Mouse (Mus musculus) CH12.LX (cell line): Measurements from ENCODE around the gene Ldb3. TPM values are rescaled to one million over a fixed set of nuclear protein-coding genes. Genes with fewer than 3 reads are reported as not detected.

Source experiments
- DNase-seq: peaks from one replicate; pipeline ENCODE4 v3.0.0-alpha.2; 2013; ENCODE audit errors: extremely low read depth
- H3K27ac ChIP-seq: 2 replicates; pipeline ENCODE4 v1.5.1; 2012; ENCODE audit warnings: low read depth, mild to moderate bottlenecking, control low read depth, moderate library complexity; ENCODE audit not compliant: insufficient read depth
- H3K27me3 ChIP-seq: replicated peaks from 2 replicates; pipeline ENCODE3; 2012; ENCODE audit warnings: inconsistent platforms
- H3K36me3 ChIP-seq, 2 experiments: replicated peaks in 1 of 2; 2 replicates each; pipeline versions ENCODE3 to v1.6.1; 2012; ENCODE audit warnings: inconsistent platforms in 1 of 2, low read length in 1 of 2, mild to moderate bottlenecking in 1 of 2, mixed read lengths in 1 of 2, moderate library complexity in 1 of 2; ENCODE audit not compliant: control insufficient read depth in 1 of 2, insufficient read depth in 1 of 2
- H3K4me1 ChIP-seq, 2 experiments: 2 replicates each; pipeline ENCODE4 v1.6.1; 2012; ENCODE audit warnings: inconsistent platforms in 1 of 2, moderate library complexity in 1 of 2; ENCODE audit not compliant: insufficient read depth in 2 of 2, control insufficient read depth in 1 of 2
- H3K4me2 ChIP-seq: 2 replicates; pipeline ENCODE4 v1.6.1; 2012; ENCODE audit warnings: low read depth, mild to moderate bottlenecking, control low read depth; ENCODE audit not compliant: poor library complexity, insufficient read depth, severe bottlenecking
- H3K4me3 ChIP-seq, 3 experiments: fragments of 150-350 bp in 1 of 3; sonication (generic) in 1 of 3; replicated peaks in 1 of 3; 2 replicates each; pipeline versions ENCODE3 to v1.5.1; 2011 to 2012; ENCODE audit warnings: low read depth in 2 of 3, low read length in 2 of 3, mild to moderate bottlenecking in 2 of 3, moderate library complexity in 2 of 3, control low read depth in 1 of 3, improper control_type of control experiment in 1 of 3, inconsistent platforms in 1 of 3, mixed read lengths in 1 of 3; ENCODE audit not compliant: poor library complexity in 1 of 3
- H3K79me2 ChIP-seq: replicated peaks from 2 replicates; pipeline ENCODE4 v1.6.1; 2012; ENCODE audit warnings: mild to moderate bottlenecking, moderate library complexity; ENCODE audit not compliant: control insufficient read depth, poor library complexity, insufficient read depth, severe bottlenecking; ENCODE audit errors: extremely low read depth
- H3K9ac ChIP-seq: 2 replicates; pipeline ENCODE4 v1.6.1; 2012; ENCODE audit warnings: low read depth, mild to moderate bottlenecking, control low read depth, moderate library complexity; ENCODE audit not compliant: insufficient read depth
- H3K9me3 ChIP-seq: replicated peaks from 2 replicates; pipeline ENCODE3; 2012; ENCODE audit warnings: low read length, inconsistent platforms, mixed read lengths
- BHLHE40 ChIP-seq: IDR thresholded peaks from 2 replicates; pipeline ENCODE4 v1.6.1; 2011; ENCODE audit warnings: mild to moderate bottlenecking, low read depth, low read length, improper control_type of control experiment
- CHD2 ChIP-seq: IDR thresholded peaks from 2 replicates; pipeline ENCODE4 v1.6.1; 2011; ENCODE audit warnings: low read length, improper control_type of control experiment
- E2F4 ChIP-seq: IDR thresholded peaks from 2 replicates; pipeline ENCODE4 v1.6.1; 2011; ENCODE audit warnings: low read depth, low read length, improper control_type of control experiment; ENCODE audit not compliant: insufficient replicate concordance
- IRF4 ChIP-seq: IDR thresholded peaks from 2 replicates; pipeline ENCODE4 v1.6.1; 2014; ENCODE audit warnings: low read depth, mild to moderate bottlenecking, inconsistent platforms, low read length, improper control_type of control experiment
- MAX ChIP-seq: IDR thresholded peaks from 2 replicates; pipeline ENCODE4 v1.6.1; 2011; ENCODE audit warnings: low read length, improper control_type of control experiment
- MAZ ChIP-seq: IDR thresholded peaks from 2 replicates; pipeline ENCODE4 v1.6.1; 2012; ENCODE audit warnings: low read depth, mild to moderate bottlenecking, inconsistent platforms, low read length, improper control_type of control experiment, moderate library complexity
- MYC ChIP-seq: IDR thresholded peaks from 2 replicates; pipeline ENCODE4 v1.6.1; 2011; ENCODE audit warnings: low read depth, mild to moderate bottlenecking, improper control_type of control experiment, low read length
- NRF1 ChIP-seq: IDR thresholded peaks from 2 replicates; pipeline ENCODE4 v1.6.1; 2014; ENCODE audit warnings: low read depth, mild to moderate bottlenecking, inconsistent platforms, low read length, improper control_type of control experiment, moderate library complexity
- PAX5 ChIP-seq: IDR thresholded peaks from 2 replicates; pipeline ENCODE4 v1.6.1; 2012; ENCODE audit warnings: low read length, inconsistent platforms, mixed read lengths
- SMC3 ChIP-seq: IDR thresholded peaks from 2 replicates; pipeline ENCODE4 v1.6.1; 2011; ENCODE audit warnings: low read depth, low read length, improper control_type of control experiment
- ZKSCAN1 ChIP-seq: IDR thresholded peaks from 2 replicates; pipeline ENCODE4 v1.6.1; 2012; ENCODE audit warnings: low read depth, inconsistent platforms, low read length, improper control_type of control experiment, borderline replicate concordance
- dilution Hi-C: fragments of 300-500 bp; cut with MboI; formaldehyde crosslinking; loops from 2 replicates; pipeline ENCODE4 v1.14.3; 2020; ENCODE audit warnings: low sequenced_read_pairs; ENCODE audit not compliant: extremely low pct_unique_long_range_greater_than_20kb, extremely low pct_ligation_motif_present
- in situ Hi-C: fragments of 300-500 bp; cut with MboI; formaldehyde crosslinking; loops from 3 replicates; pipeline ENCODE4 v1.14.3; 2019; ENCODE audit warnings: low sequenced_read_pairs, low pct_ligation_motif_present, low pct_unique_long_range_greater_than_20kb, mixed read lengths
- polyA plus RNA-seq: library from polyadenylated mRNA; unstranded; fragments of >175 nt; gene quantifications from 2 replicates; pipeline ENCODE4 v1.2.1, GENCODE M21; 2012; ENCODE audit warnings: low read depth; ENCODE audit not compliant: insufficient read length
- total RNA-seq, 2 experiments: library from RNA; depleted of rRNA; stranded (reverse); fragments of 300-350 nt in 1 of 2; fragments of >200 nt in 1 of 2; gene quantifications; 2 replicates each; pipeline ENCODE4 v1.2.3; 2012 to 2014

Ldb3 gene
- total and polyA plus RNA-seq, 3 experiments, result 0.08 TPM; not detected in 2

DNA sequence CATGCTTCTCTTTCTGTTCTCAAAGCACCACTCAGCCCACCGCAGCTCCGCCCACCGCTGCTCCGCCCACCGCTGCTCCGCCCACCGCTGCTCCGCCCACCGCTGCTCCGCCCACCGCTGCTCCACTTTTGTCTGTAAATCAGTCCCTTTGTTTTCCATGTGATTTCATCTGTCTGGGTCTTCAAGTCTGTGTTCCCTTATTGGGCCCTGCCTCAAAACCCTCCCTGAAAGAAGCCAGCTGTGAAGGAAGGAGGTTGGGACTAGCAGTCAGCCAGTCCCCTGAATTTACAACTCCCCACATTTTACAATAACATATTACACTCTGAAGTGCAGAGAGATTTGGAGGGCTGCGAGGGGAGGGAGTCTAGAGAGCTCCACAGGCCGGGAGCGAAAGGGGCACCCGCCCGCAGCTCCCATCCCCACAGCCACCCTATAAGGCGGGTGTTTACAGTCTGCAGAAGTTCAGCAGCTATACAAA lies 47.8 kb downstream of the Ldb3 start:
- H3K27me3 ChIP-seq, result no peaks in the 10 kb centered on the region

DNA sequence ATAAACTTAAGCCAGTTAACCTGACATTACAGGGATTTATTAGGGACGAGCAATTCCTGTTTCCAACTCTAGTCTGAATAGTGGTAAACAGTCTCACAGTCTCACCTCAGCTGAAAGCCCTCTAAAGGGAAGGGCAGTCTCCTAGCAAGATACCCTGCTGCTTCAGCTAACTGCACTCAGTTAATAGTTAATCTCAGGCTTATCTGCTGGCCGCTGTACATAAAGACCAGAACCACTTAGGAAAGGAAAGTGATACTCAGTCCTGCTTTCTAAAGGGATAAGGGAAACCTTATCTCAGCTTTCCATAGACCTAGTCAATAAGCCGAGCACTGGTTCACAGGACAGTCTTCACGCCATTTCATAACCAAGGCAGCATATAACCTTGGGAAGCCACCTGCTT lies 52.6 kb downstream of the Ldb3 start:
- Histone ChIP-seq H3K36me3 (no peaks in the 10 kb centered on the region), H3K9ac (no peak overlapping the region), H3K79me2 (no peaks in the 10 kb centered on the region), H3K27me3 (no peaks in the 10 kb centered on the region), H3K4me1 (no peaks in the 10 kb centered on the region), H3K27ac (no peak overlapping the region), H3K9me3 (no peaks in the 10 kb centered on the region), H3K4me2 (no peak overlapping the region), H3K4me3 (no peak overlapping the region)
- in situ Hi-C loops (no loop called here), dilution Hi-C loops (no loop called here)
- DNase-seq, result no peak
- TF ChIP-seq ZKSCAN1, result no peak
- no peak for TF ChIP-seq MAX
- no peak for TF ChIP-seq E2F4

More for the DNA sequence above, 47.8 kb downstream of the Ldb3 start:
- H3K79me2 ChIP-seq, result no peaks in the 10 kb centered on the region
- no peak overlapping the region for H3K27ac ChIP-seq
- no peaks in the 10 kb centered on the region for H3K4me1 ChIP-seq
- dilution Hi-C loops (no loop called here), in situ Hi-C loops (no loop called here)
- no peaks in the 10 kb centered on the region for H3K36me3 ChIP-seq
- DNase-seq, result no peak
- TF ChIP-seq MYC, result no peak
- no peak overlapping the region for H3K9ac ChIP-seq
- no peak overlapping the region for H3K4me2 ChIP-seq
- H3K4me3 ChIP-seq, result no peak overlapping the region
- no peaks in the 10 kb centered on the region for H3K9me3 ChIP-seq

DNA sequence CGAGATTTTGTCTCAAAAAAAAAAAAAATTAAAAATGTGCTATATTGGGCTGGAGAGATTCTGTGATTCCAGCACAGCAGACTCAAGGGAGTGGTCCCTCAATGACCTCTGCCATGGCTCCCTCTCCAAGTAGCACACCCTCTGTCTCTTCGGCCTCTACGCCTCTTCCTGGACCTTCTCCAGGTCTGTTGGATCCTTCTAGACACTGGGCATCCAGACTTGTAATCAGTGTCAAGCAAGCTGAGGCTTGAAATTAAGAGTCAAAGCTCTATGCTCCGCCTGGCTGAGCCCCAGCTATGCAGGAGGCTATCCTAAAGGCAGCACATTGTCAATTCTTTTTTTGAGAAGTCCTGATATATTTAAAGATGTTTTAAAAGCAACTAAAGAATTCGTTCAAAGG lies 54.9 kb downstream of the Ldb3 start:
- in situ Hi-C loops, result no loop called here
- H3K79me2 ChIP-seq, result no peaks in the 10 kb centered on the region
- H3K9me3 ChIP-seq, result peaks cover 2% of the 10 kb centered on the region
- no peak overlapping the region for H3K27ac ChIP-seq
- no peak overlapping the region for H3K9ac ChIP-seq
- dilution Hi-C loops, result no loop called here
- H3K4me3 ChIP-seq, result no peak overlapping the region
- no peak overlapping the region for H3K4me2 ChIP-seq
- no peaks in the 10 kb centered on the region for H3K4me1 ChIP-seq
- DNase-seq, result no peak
- no peaks in the 10 kb centered on the region for H3K27me3 ChIP-seq
- H3K36me3 ChIP-seq, result no peaks in the 10 kb centered on the region
- TF ChIP-seq CHD2, result no peak
- no peak for TF ChIP-seq IRF4
- TF ChIP-seq NRF1, result no peak
- TF ChIP-seq PAX5, result no peak
- no peak for TF ChIP-seq MYC
- no peak for TF ChIP-seq BHLHE40
- no peak for TF ChIP-seq SMC3
- TF ChIP-seq MAZ, result no peak
